Mouse (Mus musculus): ENCODE results near the gene Ninj1.

GRCm38 (mm10) chr13:49156645-49157044 is 30.6 kb upstream of the Ninj1 start:
- no peak for TF ChIP-seq CTCF (IDR thresholded peaks at IDR 0.05; ENCODE audit: insufficient read depth, low read length)
- TF ChIP-seq POLR2A (IDR thresholded peaks at IDR 0.05; ENCODE audit: borderline replicate concordance, extremely low read depth, low read depth, low read length), result no peak

Measured in lung, adult 2 months (tissue).